Mouse (Mus musculus) C2C12 (cell line): ENCODE measurements at regions not wholly inside any gene's neighbourhood (a gene's known extent, or its start where the extent isn't known, plus 50 kb on each side); places are given as distances from the start of the nearest gene placed in this dataset.

Experiments used
- CEBPB ChIP-seq: IDR thresholded peaks from one replicate; pipeline ENCODE4 v1.6.1; 2011; ENCODE audit warnings: low read depth, mild to moderate bottlenecking, control low read depth, moderate library complexity
- CTCF ChIP-seq: IDR thresholded peaks from one replicate; pipeline ENCODE4 v1.5.1; 2011; ENCODE audit not compliant: control insufficient read depth, insufficient read depth, insufficient read length
- FOSL1 ChIP-seq: IDR thresholded peaks from one replicate; pipeline ENCODE4 v1.8.0; 2011; ENCODE audit warnings: mild to moderate bottlenecking, low read length; ENCODE audit not compliant: poor library complexity, insufficient read depth, severe bottlenecking
- MAX ChIP-seq: IDR thresholded peaks from one replicate; pipeline ENCODE4 v1.6.1; 2011; ENCODE audit warnings: mild to moderate bottlenecking, control low read depth
- MYOD1 ChIP-seq: IDR thresholded peaks from one replicate; pipeline ENCODE4 v1.6.1; 2011; ENCODE audit warnings: low read depth; ENCODE audit not compliant: control insufficient read depth, insufficient read length
- USF1 ChIP-seq: IDR thresholded peaks from one replicate; pipeline ENCODE4 v1.6.1; 2011; ENCODE audit warnings: low read depth, mild to moderate bottlenecking, control low read depth, moderate library complexity

GRCm38 (mm10) chr11:111610522-111611015 lies 544.6 kb downstream of the Kcnj2 start:
- no peak for TF ChIP-seq FOSL1
- TF ChIP-seq CTCF, result no peak
- no peak for TF ChIP-seq USF1
- no peak for TF ChIP-seq CEBPB
- no peak for TF ChIP-seq MAX
- TF ChIP-seq MYOD1, result no peak
